Mouse (Mus musculus) mouse trophoblast stem cell (cell line): ENCODE data around the gene 1810010D01Rik.

Experiments
- in situ Hi-C, 2 experiments: fragments of 300-500 bp; cut with MseI, MboI; formaldehyde crosslinking; loops; 2 replicates in 1 of 2; 3 replicates in 1 of 2; pipeline ENCODE4 v1.15.1; 2025

The 1810010D01Rik gene

GRCm38 (mm10) chr7:145208006-145208405 lies at the start of gene 1810010D01Rik:
1810010D01Rik (minus strand) TSS chr7:145208119.
- in situ Hi-C loops = no loop called here

GRCm38 (mm10) chr7:145256092-145256491 lies 48.2 kb upstream of the 1810010D01Rik start:
- in situ Hi-C loops = no loop called here

GRCm38 (mm10) chr7:145253986-145254630 lies 46.2 kb upstream of the 1810010D01Rik start:
- in situ Hi-C loops = no loop called here

- in situ Hi-C loops = no loop called here
Measured at GRCm38 (mm10) chr7:145252715-145253476, 45.0 kb upstream of the 1810010D01Rik start.

GRCm38 (mm10) chr7:145250225-145250624 lies 42.3 kb upstream of the 1810010D01Rik start:
- in situ Hi-C loops = no loop called here

GRCm38 (mm10) chr7:145248911-145249310 lies 41.0 kb upstream of the 1810010D01Rik start:
- in situ Hi-C loops = no loop called here

GRCm38 (mm10) chr7:145242851-145243712 lies 35.2 kb upstream of the 1810010D01Rik start:
- in situ Hi-C loops = loop anchor here (5.0 kb wide), 1 partner anchor 306 kb away; the partner anchor contains the start of gene Ccnd1 (in 2 of the 2)

- in situ Hi-C loops = loop anchor here (5.0 kb wide), 1 partner anchor 305 kb away; the partner anchor contains the start of gene Ccnd1 (in 2 of the 2)
Measured at GRCm38 (mm10) chr7:145242028-145242427, 34.1 kb upstream of the 1810010D01Rik start.

- in situ Hi-C loops = loop anchor here (5.0 kb wide), 1 partner anchor 304 kb away; the partner anchor contains the start of gene Ccnd1 (in 2 of the 2)
Measured at GRCm38 (mm10) chr7:145240929-145241328, 33.0 kb upstream of the 1810010D01Rik start.

- in situ Hi-C loops = loop anchor here (5.0 kb wide), 1 partner anchor 303 kb away; the partner anchor contains the start of gene Ccnd1 (in 2 of the 2)
Measured at GRCm38 (mm10) chr7:145239736-145240505, 32.0 kb upstream of the 1810010D01Rik start.

- in situ Hi-C loops = no loop called here
Measured at GRCm38 (mm10) chr7:145239145-145239544, 31.2 kb upstream of the 1810010D01Rik start.

- in situ Hi-C loops = no loop called here
Measured at GRCm38 (mm10) chr7:145234841-145235790, 27.2 kb upstream of the 1810010D01Rik start.

GRCm38 (mm10) chr7:145231659-145232058 lies 23.7 kb upstream of the 1810010D01Rik start:
- in situ Hi-C loops = no loop called here

- in situ Hi-C loops = no loop called here
Measured at GRCm38 (mm10) chr7:145226641-145227040, 18.7 kb upstream of the 1810010D01Rik start.

- in situ Hi-C loops = no loop called here
Measured at GRCm38 (mm10) chr7:145225626-145226025, 17.7 kb upstream of the 1810010D01Rik start.

- in situ Hi-C loops = no loop called here
Measured at GRCm38 (mm10) chr7:145221841-145222689, 14.1 kb upstream of the 1810010D01Rik start.

GRCm38 (mm10) chr7:145221346-145221745 lies 13.4 kb upstream of the 1810010D01Rik start:
- in situ Hi-C loops = no loop called here

- in situ Hi-C loops = no loop called here
Measured at GRCm38 (mm10) chr7:145219420-145219831, 11.5 kb upstream of the 1810010D01Rik start.

GRCm38 (mm10) chr7:145216591-145216990 lies 8.7 kb upstream of the 1810010D01Rik start:
- in situ Hi-C loops = no loop called here
